Mouse (Mus musculus) limb, embryonic 15.5 days (tissue): Measurements from ENCODE around the gene Gja6. TPM values are rescaled to one million over a fixed set of nuclear protein-coding genes. Genes with fewer than 3 reads are reported as not detected.

ENCODE experiments used
- ATAC-seq: fragments of 200-750 bp; cut with Nextera tagmentation; 2 replicates; pipeline ENCODE4 v1.8.0; 2017; ENCODE audit warnings: low read depth, moderate TSS enrichment; ENCODE audit not compliant: insufficient number of reproducible peaks, low FRiP score, low TSS enrichment
- H3K27ac ChIP-seq: fragments of 300-500 bp; sonication (generic); 2 replicates; pipeline ENCODE4 v1.5.1; 2015; ENCODE audit warnings: moderate library complexity, mild to moderate bottlenecking, inconsistent platforms
- H3K27me3 ChIP-seq: fragments of 300-500 bp; sonication (generic); 2 replicates; pipeline ENCODE4 v1.6.1; 2015; ENCODE audit warnings: inconsistent platforms
- H3K36me3 ChIP-seq: fragments of 300-500 bp; sonication (generic); 2 replicates; pipeline ENCODE4 v1.6.1; 2015; ENCODE audit warnings: inconsistent platforms
- H3K4me1 ChIP-seq: fragments of 300-500 bp; sonication (generic); 2 replicates; pipeline ENCODE4 v1.6.1; 2015; ENCODE audit warnings: inconsistent platforms
- H3K4me2 ChIP-seq: fragments of 300-500 bp; sonication (generic); 2 replicates; pipeline ENCODE4 v1.6.1; 2015; ENCODE audit warnings: mild to moderate bottlenecking, inconsistent platforms
- H3K4me3 ChIP-seq: fragments of 300-500 bp; sonication (generic); 2 replicates; pipeline ENCODE4 v1.5.1; 2015; ENCODE audit warnings: mild to moderate bottlenecking, inconsistent platforms
- H3K9ac ChIP-seq: fragments of 300-500 bp; sonication (generic); 2 replicates; pipeline ENCODE4 v1.6.1; 2015; ENCODE audit warnings: inconsistent platforms
- H3K9me3 ChIP-seq: fragments of 300-500 bp; sonication (generic); 2 replicates; pipeline ENCODE4 v1.6.1; 2016; ENCODE audit warnings: inconsistent platforms
- WGBS: fragments of 180-500 bp; shearing (Covaris S2); methylation state at CpG from one replicate; pipeline ENCODE4 v1.1.7; 2015; 5-methylcytosine and 5-hydroxymethylcytosine counted together
- polyA plus RNA-seq: library from polyadenylated mRNA; unstranded; fragments of >200 nt; fragmentation: Nextera tagmentation; extraction: Ambion mirVana; gene quantifications from 2 replicates; pipeline ENCODE4 v1.2.1, GENCODE M21; 2015

The Gja6 gene
- polyA plus RNA-seq, 1 experiment from 2014 or later, result 0.19 TPM

GRCm38 (mm10) chrX:160886301-160886700 lies 20.6 kb downstream of the Gja6 start:
- H3K4me1 ChIP-seq, result no peaks in the 10 kb centered on the region
- no peak overlapping the region for H3K27ac ChIP-seq
- no peak overlapping the region for H3K9ac ChIP-seq
- ATAC-seq, result no peak
- H3K9me3 ChIP-seq, result no peaks in the 10 kb centered on the region
- no peak overlapping the region for H3K4me3 ChIP-seq
- H3K27me3 ChIP-seq, result no peaks in the 10 kb centered on the region
- no peak overlapping the region for H3K4me2 ChIP-seq
- H3K36me3 ChIP-seq, result no peaks in the 10 kb centered on the region
- WGBS, result 54% methylated on average over 2 of the region's 2 CpGs

GRCm38 (mm10) chrX:160866576-160866975 lies 40.3 kb downstream of the Gja6 start:
- Histone ChIP-seq H3K9ac (no peak overlapping the region), H3K4me3 (no peak overlapping the region), H3K4me2 (no peak overlapping the region), H3K27me3 (peaks cover 10% of the 10 kb centered on the region), H3K27ac (no peak overlapping the region), H3K9me3 (no peaks in the 10 kb centered on the region), H3K36me3 (no peaks in the 10 kb centered on the region), H3K4me1 (no peaks in the 10 kb centered on the region)
- 88% methylated on average over 4 of the region's 4 CpGs for WGBS
- ATAC-seq, result no peak

- 78% methylated on average over 4 of the region's 4 CpGs for WGBS
- no peak overlapping the region for H3K9ac ChIP-seq
These were observed 41.8 kb downstream of the Gja6 start for GRCm38 (mm10) chrX:160865022-160865421.

GRCm38 (mm10) chrX:160863689-160864383 lies 43.0 kb downstream of the Gja6 start:
- no peaks in the 10 kb centered on the region for H3K36me3 ChIP-seq
- H3K4me2 ChIP-seq, result no peak overlapping the region
- ATAC-seq, result no peak
- H3K9ac ChIP-seq, result no peak overlapping the region
- no peak overlapping the region for H3K27ac ChIP-seq
- no peak overlapping the region for H3K4me3 ChIP-seq
- peaks cover 10% of the 10 kb centered on the region for H3K27me3 ChIP-seq
- H3K9me3 ChIP-seq, result no peaks in the 10 kb centered on the region
- no peaks in the 10 kb centered on the region for H3K4me1 ChIP-seq
- 81% methylated on average over 4 of the region's 4 CpGs for WGBS

More at GRCm38 (mm10) chrX:160865022-160865421, 41.8 kb downstream of the Gja6 start:
- Histone ChIP-seq H3K4me1 (no peaks in the 10 kb centered on the region), H3K27ac (no peak overlapping the region), H3K4me3 (no peak overlapping the region), H3K36me3 (no peaks in the 10 kb centered on the region), H3K4me2 (no peak overlapping the region), H3K27me3 (peaks cover 10% of the 10 kb centered on the region), H3K9me3 (no peaks in the 10 kb centered on the region)
- ATAC-seq, result no peak

Other genes starting within 250 kb of the Gja6 start
- gene Ppef1, start 171.3 kb downstream of the Gja6 start, polyA plus RNA-seq, result 0.26 and 0.47 TPM in 2 replicates
- gene Rs1, start 139.0 kb downstream of the Gja6 start, polyA plus RNA-seq, result 0.06 TPM in 1 of 2 replicates, not detected in the other
- 2.0 TPM in 2 replicates for gene Cdkl5, start 87.7 kb upstream of the Gja6 start, polyA plus RNA-seq
- 4.9 and 5.1 TPM in 2 replicates for gene Scml2, start 210.1 kb upstream of the Gja6 start, polyA plus RNA-seq